Mouse (Mus musculus): ENCODE measurements around the gene Cltc. TPM values are rescaled to one million over a fixed set of nuclear protein-coding genes. Genes with fewer than 3 reads are reported as not detected.

Gene Cltc
- polyA plus RNA-seq, 1 experiment, result 72.0 TPM

GRCm38 (mm10) chr11:86685366-86685765 lies 72.0 kb downstream of the Cltc start:
- Histone ChIP-seq H3K27ac (ENCODE audit: control insufficient read depth, insufficient read depth, low read depth, low read length, poor library complexity) (no peak overlapping the region), H3K4me1 (ENCODE audit: control insufficient read depth, insufficient read depth, low read length) (no peaks in the 10 kb centered on the region; the same call in 1 of the 2 replicates), H3K4me3 (replicated peaks; ENCODE audit: control insufficient read depth, low read depth, low read length) (no peak overlapping the region)
- 83% methylated on average over 1 of the region's 1 CpGs for WGBS
- TF ChIP-seq CTCF (IDR thresholded peaks at IDR 0.05; ENCODE audit: control insufficient read depth, insufficient read depth, low read length), result no peak
- no peak for TF ChIP-seq POLR2A (IDR thresholded peaks at IDR 0.05; ENCODE audit: borderline replicate concordance, control insufficient read depth, low read depth, low read length)

- 5% methylated on average over 20 of the region's 20 CpGs for WGBS
- Histone ChIP-seq H3K4me3 (replicated peaks; ENCODE audit: control insufficient read depth, low read depth, low read length) (peak overlapping the region; percentile 75), H3K4me1 (ENCODE audit: control insufficient read depth, insufficient read depth, low read length) (no peaks in the 10 kb centered on the region; the same call in 1 of the 2 replicates), H3K27ac (ENCODE audit: control insufficient read depth, insufficient read depth, low read depth, low read length, poor library complexity) (peak overlapping the region; percentile 94)
- TF ChIP-seq POLR2A (IDR thresholded peaks at IDR 0.05; ENCODE audit: borderline replicate concordance, control insufficient read depth, low read depth, low read length), result no peak
- TF ChIP-seq CTCF (IDR thresholded peaks at IDR 0.05; ENCODE audit: control insufficient read depth, insufficient read depth, low read length), result no peak
These were observed 73.0 kb downstream of the Cltc start for GRCm38 (mm10) chr11:86684126-86685012.

GRCm38 (mm10) chr11:86683395-86684125 lies 73.8 kb downstream of the Cltc start, which contains the start of the genes Vmp1 and Ptrh2:
Vmp1 (minus strand) TSS chr11:86683836.
Ptrh2 (plus strand) TSS chr11:86683985.
- Histone ChIP-seq H3K4me3 (replicated peaks; ENCODE audit: control insufficient read depth, low read depth, low read length) (peak within 1 kb of the TSS; percentile 75), H3K4me1 (ENCODE audit: control insufficient read depth, insufficient read depth, low read length) (no peaks in the 10 kb centered on the region; the same call in 1 of the 2 replicates), H3K27ac (ENCODE audit: control insufficient read depth, insufficient read depth, low read depth, low read length, poor library complexity) (peak within 1 kb of the TSS; percentile 94)
- TF ChIP-seq CTCF (IDR thresholded peaks at IDR 0.05; ENCODE audit: control insufficient read depth, insufficient read depth, low read length) (no peak), POLR2A (IDR thresholded peaks at IDR 0.05; ENCODE audit: borderline replicate concordance, control insufficient read depth, low read depth, low read length) (no peak; the same call in 1 of the 2 replicates)
- under 1% methylated on average over 56 of the region's 56 CpGs for WGBS

- Histone ChIP-seq H3K27ac (ENCODE audit: control insufficient read depth, insufficient read depth, low read depth, low read length, poor library complexity) (no peak overlapping the region; the same call in 1 of the 2 replicates), H3K4me1 (ENCODE audit: control insufficient read depth, insufficient read depth, low read length) (no peaks in the 10 kb centered on the region; the same call in 1 of the 2 replicates)
- WGBS, result 44% methylated on average over 7 of the region's 7 CpGs
These were observed 74.5 kb downstream of the Cltc start for GRCm38 (mm10) chr11:86682861-86683260.

GRCm38 (mm10) chr11:86681423-86681822 lies 75.9 kb downstream of the Cltc start:
- 70% methylated on average over 3 of the region's 3 CpGs for WGBS
- TF ChIP-seq POLR2A (IDR thresholded peaks at IDR 0.05; ENCODE audit: borderline replicate concordance, control insufficient read depth, low read depth, low read length), result no peak
- no peaks in the 10 kb centered on the region; the same call in 1 of the 2 replicates for H3K4me1 ChIP-seq (ENCODE audit: control insufficient read depth, insufficient read depth, low read length)
- H3K27ac ChIP-seq (ENCODE audit: control insufficient read depth, insufficient read depth, low read depth, low read length, poor library complexity), result no peak overlapping the region
- no peak overlapping the region for H3K4me3 ChIP-seq (replicated peaks; ENCODE audit: control insufficient read depth, low read depth, low read length)

More at GRCm38 (mm10) chr11:86682861-86683260, 74.5 kb downstream of the Cltc start:
- peak overlapping the region; percentile 75 for H3K4me3 ChIP-seq (replicated peaks; ENCODE audit: control insufficient read depth, low read depth, low read length)
- TF ChIP-seq CTCF (IDR thresholded peaks at IDR 0.05; ENCODE audit: control insufficient read depth, insufficient read depth, low read length) (no peak), POLR2A (IDR thresholded peaks at IDR 0.05; ENCODE audit: borderline replicate concordance, control insufficient read depth, low read depth, low read length) (no peak)

GRCm38 (mm10) chr11:86680729-86681128 lies 76.6 kb downstream of the Cltc start:
- Histone ChIP-seq H3K27ac (ENCODE audit: control insufficient read depth, insufficient read depth, low read depth, low read length, poor library complexity) (no peak overlapping the region), H3K4me1 (ENCODE audit: control insufficient read depth, insufficient read depth, low read length) (no peaks in the 10 kb centered on the region; the same call in 1 of the 2 replicates), H3K4me3 (replicated peaks; ENCODE audit: control insufficient read depth, low read depth, low read length) (no peak overlapping the region)
- WGBS, result 92% methylated on average over 3 of the region's 3 CpGs
- TF ChIP-seq POLR2A (IDR thresholded peaks at IDR 0.05; ENCODE audit: borderline replicate concordance, control insufficient read depth, low read depth, low read length), result no peak
- TF ChIP-seq CTCF (IDR thresholded peaks at IDR 0.05; ENCODE audit: control insufficient read depth, insufficient read depth, low read length), result no peak

GRCm38 (mm10) chr11:86678957-86679356 lies 78.4 kb downstream of the Cltc start:
- no peak overlapping the region for H3K4me3 ChIP-seq (replicated peaks; ENCODE audit: control insufficient read depth, low read depth, low read length)
- H3K4me1 ChIP-seq (ENCODE audit: control insufficient read depth, insufficient read depth, low read length), result no peaks in the 10 kb centered on the region
- TF ChIP-seq CTCF (IDR thresholded peaks at IDR 0.05; ENCODE audit: control insufficient read depth, insufficient read depth, low read length), result no peak
- no peak for TF ChIP-seq POLR2A (IDR thresholded peaks at IDR 0.05; ENCODE audit: borderline replicate concordance, control insufficient read depth, low read depth, low read length)
- 92% methylated on average over 5 of the region's 5 CpGs for WGBS
- H3K27ac ChIP-seq (ENCODE audit: control insufficient read depth, insufficient read depth, low read depth, low read length, poor library complexity), result no peak overlapping the region

GRCm38 (mm10) chr11:86675520-86675919 lies 81.8 kb downstream of the Cltc start:
- 67% methylated on average over 4 of the region's 4 CpGs for WGBS
- Histone ChIP-seq H3K4me3 (replicated peaks; ENCODE audit: control insufficient read depth, low read depth, low read length) (no peak overlapping the region), H3K27ac (ENCODE audit: control insufficient read depth, insufficient read depth, low read depth, low read length, poor library complexity) (no peak overlapping the region), H3K4me1 (ENCODE audit: control insufficient read depth, insufficient read depth, low read length) (no peaks in the 10 kb centered on the region)
- no peak for TF ChIP-seq POLR2A (IDR thresholded peaks at IDR 0.05; ENCODE audit: borderline replicate concordance, control insufficient read depth, low read depth, low read length)
- TF ChIP-seq CTCF (IDR thresholded peaks at IDR 0.05; ENCODE audit: control insufficient read depth, insufficient read depth, low read length), result no peak
